Mouse (Mus musculus) lung, embryonic 16.5 days (tissue): ENCODE data around the gene Cab39. TPM values are rescaled to one million over a fixed set of nuclear protein-coding genes. Genes with fewer than 3 reads are reported as not detected.

Source experiments
- ATAC-seq: fragments of 200-750 bp; cut with Nextera tagmentation; 2 replicates; pipeline ENCODE4 v1.8.0; 2017; ENCODE audit warnings: low read depth, mild to moderate bottlenecking, moderate library complexity
- H3K27ac ChIP-seq: fragments of 300-500 bp; sonication (generic); 2 replicates; pipeline ENCODE4 v1.5.1; 2014; ENCODE audit warnings: mild to moderate bottlenecking, control low read depth, low read length
- H3K27me3 ChIP-seq: fragments of 300-500 bp; sonication (generic); 2 replicates; pipeline ENCODE4 v1.6.1; 2014; ENCODE audit warnings: low read depth, low read length, mixed read lengths; ENCODE audit not compliant: control insufficient read depth, insufficient read depth
- H3K36me3 ChIP-seq: fragments of 300-500 bp; sonication (generic); 2 replicates; pipeline ENCODE4 v1.6.1; 2014; ENCODE audit warnings: low read length; ENCODE audit not compliant: control insufficient read depth, insufficient read depth
- H3K4me1 ChIP-seq: fragments of 300-500 bp; sonication (generic); replicated peaks from 2 replicates; pipeline ENCODE4 v1.6.1; 2014; ENCODE audit warnings: low read length, mixed read lengths; ENCODE audit not compliant: control insufficient read depth, insufficient read depth
- H3K4me2 ChIP-seq: fragments of 300-500 bp; sonication (generic); 2 replicates; pipeline ENCODE4 v1.6.1; 2014; ENCODE audit warnings: low read depth, low read length, control low read depth
- H3K4me3 ChIP-seq: fragments of 300-500 bp; sonication (generic); 2 replicates; pipeline ENCODE4 v1.5.1; 2014; ENCODE audit warnings: mild to moderate bottlenecking, low read length, control low read depth
- H3K9ac ChIP-seq: fragments of 300-500 bp; sonication (generic); 2 replicates; pipeline ENCODE4 v1.6.1; 2014; ENCODE audit warnings: low read length, control low read depth
- H3K9me3 ChIP-seq: fragments of 300-500 bp; sonication (generic); 2 replicates; pipeline ENCODE4 v1.6.1; 2016; ENCODE audit warnings: low read length; ENCODE audit not compliant: control insufficient read depth
- WGBS: fragments of 180-500 bp; shearing (Covaris S2); extraction: QIAGEN DNeasy Blood & Tissue Kit; methylation state at CpG from one replicate; pipeline ENCODE4 v1.1.7; 2014; 5-methylcytosine and 5-hydroxymethylcytosine counted together
- polyA plus RNA-seq: library from polyadenylated mRNA; unstranded; fragments of >200 nt; fragmentation: Nextera tagmentation; extraction: Ambion mirVana; gene quantifications from 2 replicates; pipeline ENCODE4 v1.2.1, GENCODE M21; 2015

The Cab39 gene
- polyA plus RNA-seq, result 26.3 TPM in 2 replicates

DNA sequence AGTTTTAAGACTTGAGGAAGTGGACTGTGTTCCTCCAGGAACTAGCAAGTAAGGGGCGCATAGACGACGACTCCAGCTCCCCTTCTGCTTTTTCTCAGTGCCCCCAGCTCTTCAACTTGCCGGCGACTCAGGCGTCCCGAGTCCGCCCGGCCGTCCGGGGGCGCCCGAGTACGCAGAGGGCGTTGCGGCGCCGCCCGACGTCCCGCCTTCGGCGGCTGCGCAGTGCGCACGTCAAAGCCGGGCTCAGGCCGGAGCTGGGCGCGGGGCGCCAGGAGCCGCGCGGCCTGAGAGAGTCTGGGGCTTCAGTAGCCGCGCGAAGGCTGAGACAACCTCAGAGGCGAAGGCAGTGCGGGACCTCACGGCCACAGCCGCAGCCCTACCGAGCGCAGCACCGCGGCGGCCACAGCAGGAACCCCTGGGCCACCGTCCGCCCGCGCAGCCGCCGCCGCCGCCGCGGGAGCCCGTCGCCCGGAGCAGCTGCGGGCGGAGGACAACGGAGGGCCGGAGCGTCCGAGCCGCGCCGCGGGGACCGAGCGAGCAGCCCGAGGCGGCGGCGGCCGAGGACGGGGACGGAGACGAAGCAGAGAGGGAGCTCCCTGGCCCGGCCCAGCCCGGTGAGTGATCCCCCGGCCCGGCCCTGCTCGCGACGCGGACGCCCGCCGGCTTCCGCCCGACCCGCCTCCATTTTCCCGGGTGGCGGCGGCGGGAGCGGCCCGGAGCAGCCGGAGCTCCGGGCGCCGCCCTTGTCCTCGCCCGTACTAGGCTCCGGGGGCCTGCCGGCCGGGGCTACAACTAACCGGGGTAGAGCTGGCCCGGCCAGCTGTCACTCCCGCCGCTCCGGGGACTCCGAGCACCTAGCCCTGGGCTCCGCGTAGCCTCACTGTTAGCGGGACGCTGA is at the start of gene Cab39:
Gene Cab39, plus strand, starts transcription at position 234 of the 898 bp plus-strand sequence.
- peak; percentile 96 for ATAC-seq
- H3K4me3 ChIP-seq, result peak within 1 kb of the TSS; percentile 99
- under 1% methylated on average over 95 of the region's 118 CpGs for WGBS

DNA sequence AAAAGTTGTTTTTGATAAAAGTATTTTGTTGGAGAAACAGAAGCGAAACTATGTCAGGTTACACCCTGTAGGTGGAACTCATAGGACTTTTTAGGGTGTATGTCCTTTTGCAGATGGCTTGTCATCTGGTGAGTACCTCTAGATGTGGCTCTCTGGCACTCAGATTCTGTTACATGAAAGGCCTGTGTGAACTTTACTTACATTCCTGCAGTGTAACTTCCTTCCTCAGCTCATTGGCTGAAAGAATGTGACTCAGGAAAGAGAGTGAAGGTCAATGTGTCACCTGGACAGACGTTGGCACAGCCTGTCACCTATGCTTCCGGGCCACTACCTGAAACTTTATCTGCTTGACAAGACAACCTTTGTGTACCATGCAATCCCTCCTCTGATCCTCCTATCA is 48.7 kb upstream of the Cab39 start:
- no peak overlapping the region for H3K4me2 ChIP-seq
- no peaks in the 10 kb centered on the region for H3K9me3 ChIP-seq
- no peak overlapping the region for H3K27ac ChIP-seq
- 64% methylated on average over 3 of the region's 3 CpGs for WGBS
- no peaks in the 10 kb centered on the region for H3K36me3 ChIP-seq
- no peak overlapping the region for H3K4me3 ChIP-seq
- no peak for ATAC-seq
- no peaks in the 10 kb centered on the region for H3K4me1 ChIP-seq
- H3K27me3 ChIP-seq, result no peaks in the 10 kb centered on the region
- no peak overlapping the region for H3K9ac ChIP-seq

More for the DNA sequence above, at the start of gene Cab39:
- Histone ChIP-seq H3K36me3 (no peaks in the 10 kb centered on the region), H3K9ac (peak within 1 kb of the TSS; percentile 98), H3K27ac (peak within 1 kb of the TSS; percentile 94), H3K9me3 (no peaks in the 10 kb centered on the region), H3K4me2 (peak within 1 kb of the TSS; percentile 85), H3K4me1 (peaks cover 3% of the 10 kb centered on the region), H3K27me3 (no peaks in the 10 kb centered on the region)

DNA sequence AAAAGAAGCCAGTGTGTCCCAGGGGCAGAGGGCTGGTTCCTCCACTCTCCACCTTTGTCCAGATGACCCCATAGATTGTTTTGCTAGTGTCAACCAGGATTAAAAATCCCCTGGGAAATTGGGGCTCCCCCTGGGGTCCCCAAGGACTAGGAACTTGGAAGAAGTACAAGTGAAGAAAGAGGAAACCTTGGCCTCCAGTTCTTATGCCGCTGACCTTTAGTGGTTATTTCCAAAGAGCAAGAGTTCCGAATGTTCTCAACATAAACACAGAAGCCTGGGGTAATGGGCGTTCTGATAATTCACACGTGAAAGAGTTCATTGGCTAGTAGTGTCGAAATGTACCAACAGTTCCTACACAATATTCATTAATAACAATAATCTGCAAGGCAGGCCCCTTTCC is 46.7 kb upstream of the Cab39 start:
- H3K27me3 ChIP-seq, result no peaks in the 10 kb centered on the region
- no peaks in the 10 kb centered on the region for H3K36me3 ChIP-seq
- H3K9ac ChIP-seq, result no peak overlapping the region
- no peaks in the 10 kb centered on the region for H3K9me3 ChIP-seq
- H3K27ac ChIP-seq, result no peak overlapping the region
- WGBS, result 69% methylated on average over 5 of the region's 5 CpGs
- no peak for ATAC-seq
- no peak overlapping the region for H3K4me3 ChIP-seq
- 0 out of 2 replicates have a peak, but pooled peaks cover 2% of the 10 kb centered on the region for H3K4me1 ChIP-seq
- no peak overlapping the region for H3K4me2 ChIP-seq

DNA sequence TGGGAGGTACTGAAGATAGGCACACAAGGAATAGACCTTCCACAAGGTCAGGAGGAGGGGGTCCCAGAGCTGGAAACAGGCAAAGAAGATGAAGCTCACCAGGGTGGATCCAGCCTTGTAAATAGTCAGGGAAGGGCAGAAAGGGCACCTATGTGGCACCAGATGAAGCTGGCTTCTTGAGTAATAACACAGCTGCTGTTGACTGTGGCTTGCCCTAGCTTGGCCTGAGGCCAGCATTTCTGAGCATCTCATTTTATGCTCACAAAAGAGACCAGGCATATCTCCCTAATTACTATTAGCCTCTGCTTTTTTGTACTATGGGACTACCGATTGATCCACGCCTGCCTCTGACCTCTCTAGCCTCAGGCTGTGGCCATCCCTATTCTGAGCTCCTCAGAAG is 43.4 kb upstream of the Cab39 start:
- no peaks in the 10 kb centered on the region for H3K9me3 ChIP-seq
- H3K27ac ChIP-seq, result no peak overlapping the region
- H3K36me3 ChIP-seq, result no peaks in the 10 kb centered on the region
- no peak overlapping the region for H3K4me2 ChIP-seq
- ATAC-seq, result no peak
- H3K27me3 ChIP-seq, result no peaks in the 10 kb centered on the region
- H3K4me1 ChIP-seq, result 0 out of 2 replicates have a peak, but pooled peaks cover 4% of the 10 kb centered on the region
- 91% methylated on average over 2 of the region's 2 CpGs for WGBS
- no peak overlapping the region for H3K9ac ChIP-seq
- H3K4me3 ChIP-seq, result no peak overlapping the region

DNA sequence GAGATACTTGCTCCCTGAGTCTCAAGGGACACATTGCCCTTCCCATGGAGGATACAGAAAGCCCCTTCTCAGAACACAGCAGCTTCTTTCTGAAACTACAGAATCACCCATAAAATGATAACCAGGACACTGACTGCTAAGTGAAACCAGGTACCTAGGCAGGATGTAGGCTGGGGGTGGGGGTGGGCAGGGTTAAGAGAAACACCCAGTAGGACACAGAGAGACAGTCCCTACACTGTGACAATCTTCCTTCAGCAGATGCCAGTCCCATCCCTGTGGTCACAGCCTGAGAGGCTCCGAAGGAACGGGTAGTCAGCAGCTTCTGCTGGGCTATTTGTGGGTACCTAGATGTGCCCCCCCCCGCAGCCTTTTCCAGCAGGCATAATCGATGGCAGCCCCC is 42.6 kb upstream of the Cab39 start:
- no peak for ATAC-seq
- Histone ChIP-seq H3K4me2 (no peak overlapping the region), H3K36me3 (no peaks in the 10 kb centered on the region), H3K27ac (no peak overlapping the region), H3K27me3 (no peaks in the 10 kb centered on the region), H3K4me1 (0 out of 2 replicates have a peak, but pooled peaks cover 4% of the 10 kb centered on the region), H3K4me3 (no peak overlapping the region), H3K9ac (no peak overlapping the region), H3K9me3 (no peaks in the 10 kb centered on the region)
- WGBS, result 83% methylated on average over 4 of the region's 4 CpGs

DNA sequence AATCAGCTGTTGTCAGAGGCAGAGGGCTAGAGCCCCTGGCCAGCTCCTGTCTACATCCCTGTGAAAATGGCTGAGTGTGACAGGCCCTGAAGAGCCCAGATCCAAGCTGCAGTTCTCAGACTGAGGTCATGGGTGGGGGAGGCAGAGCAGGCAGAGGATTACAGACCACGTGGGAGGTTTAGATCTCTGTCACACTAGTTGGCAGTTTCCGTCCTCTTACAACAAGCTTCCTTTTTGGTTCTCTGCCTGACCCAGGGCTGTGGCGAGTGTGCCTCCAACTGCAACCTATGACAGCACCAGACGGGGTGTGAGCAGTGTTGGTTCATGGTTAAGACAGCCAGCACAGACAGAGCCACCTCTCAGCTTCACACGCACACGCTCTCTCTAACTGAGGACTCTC is 41.7 kb upstream of the Cab39 start:
- Histone ChIP-seq H3K27ac (no peak overlapping the region), H3K4me1 (0 out of 2 replicates have a peak, but pooled peaks cover 4% of the 10 kb centered on the region), H3K9ac (no peak overlapping the region), H3K4me3 (no peak overlapping the region), H3K27me3 (no peaks in the 10 kb centered on the region), H3K9me3 (no peaks in the 10 kb centered on the region), H3K4me2 (no peak overlapping the region), H3K36me3 (no peaks in the 10 kb centered on the region)
- WGBS, result 32% methylated on average over 6 of the region's 6 CpGs
- peak; percentile 77 for ATAC-seq

DNA sequence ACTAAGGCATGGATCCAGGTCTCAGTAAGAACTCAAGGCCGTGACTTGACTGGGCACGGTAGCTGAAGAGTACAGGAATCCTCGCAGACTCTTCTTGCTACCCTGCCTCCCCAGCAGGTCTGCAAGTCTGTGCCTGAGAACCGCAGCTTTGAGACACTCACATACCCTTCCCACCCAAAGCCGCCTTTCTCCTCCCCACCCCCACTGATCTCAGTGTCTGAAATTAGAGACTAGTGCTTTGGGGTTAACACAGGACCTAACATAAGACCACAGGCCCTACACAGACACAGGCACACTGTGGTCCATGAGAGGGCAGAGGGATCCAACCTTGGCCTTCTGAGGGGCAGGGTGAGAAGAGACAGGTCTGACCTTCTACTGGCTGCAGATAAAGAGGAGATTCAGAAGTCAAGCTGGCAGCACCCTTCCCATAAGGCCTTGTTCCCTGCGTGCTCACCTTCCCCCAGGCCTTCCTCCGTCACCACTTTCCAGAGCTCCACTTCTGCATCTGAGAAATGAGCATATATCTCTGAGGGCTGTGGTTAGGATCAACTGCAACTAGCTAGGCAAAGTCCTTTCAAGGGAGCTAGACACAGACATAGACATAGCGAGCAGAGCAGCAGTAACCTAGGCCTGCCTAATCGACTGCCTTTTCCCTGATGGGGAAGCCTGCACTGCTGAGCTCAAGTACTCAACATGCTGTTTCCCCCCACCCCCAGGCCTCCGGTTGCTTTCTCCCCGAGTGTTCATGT is 41.1 kb upstream of the Cab39 start:
- Histone ChIP-seq H3K4me2 (no peak overlapping the region), H3K36me3 (no peaks in the 10 kb centered on the region), H3K9me3 (no peaks in the 10 kb centered on the region), H3K4me3 (no peak overlapping the region), H3K27ac (no peak overlapping the region), H3K4me1 (0 out of 2 replicates have a peak, but pooled peaks cover 4% of the 10 kb centered on the region), H3K27me3 (no peaks in the 10 kb centered on the region), H3K9ac (no peak overlapping the region)
- no peak for ATAC-seq
- 71% methylated on average over 11 of the region's 11 CpGs for WGBS

DNA sequence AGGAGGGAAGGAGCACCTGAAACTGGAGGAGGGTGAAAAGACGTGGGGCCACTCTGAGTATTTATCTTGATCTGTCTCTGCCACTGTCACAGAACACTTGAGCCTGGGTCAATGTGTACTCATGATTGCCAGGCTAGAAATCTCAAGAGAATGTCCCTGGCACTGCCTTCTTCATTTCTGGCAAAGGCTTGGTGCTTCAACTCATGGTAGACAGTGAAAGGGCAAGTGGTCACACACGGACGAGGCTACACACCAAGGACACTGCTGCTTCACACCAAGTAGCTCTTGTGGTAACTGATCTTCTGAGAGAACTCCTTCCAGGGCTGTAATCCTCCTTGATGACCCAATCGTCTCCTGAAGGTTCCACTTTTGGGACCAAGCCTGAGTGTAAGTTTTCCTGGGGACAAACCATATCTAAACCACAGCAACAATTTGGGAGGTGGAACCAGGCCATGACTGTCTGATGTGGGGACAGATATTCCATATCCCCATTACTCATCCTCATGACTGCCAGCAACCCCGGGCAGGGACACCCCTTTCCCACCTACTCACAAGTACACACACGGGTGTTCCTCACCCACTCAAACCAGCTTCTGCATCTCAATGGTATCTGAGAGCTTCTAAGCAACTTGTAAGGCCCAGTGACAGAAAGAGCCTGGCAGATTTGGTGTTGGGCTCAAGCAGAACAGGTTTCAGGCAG is 35.6 kb upstream of the Cab39 start:
- no peaks in the 10 kb centered on the region for H3K27me3 ChIP-seq
- no peak overlapping the region for H3K4me3 ChIP-seq
- H3K36me3 ChIP-seq, result no peaks in the 10 kb centered on the region
- WGBS, result 55% methylated on average over 6 of the region's 6 CpGs
- no peaks in the 10 kb centered on the region for H3K9me3 ChIP-seq
- H3K4me2 ChIP-seq, result no peak overlapping the region
- ATAC-seq, result no peak
- no peak overlapping the region for H3K9ac ChIP-seq
- H3K4me1 ChIP-seq, result no peaks in the 10 kb centered on the region
- no peak overlapping the region for H3K27ac ChIP-seq
